In genomic region chr1:151497942-151498341, GRCm38 (mm10) we compare ENCODE assay signal across 13 mouse cellular contexts.
"Had no signal": no experiment of that assay in that cellular context is flagged by ENCODE, and none has a peak within 500 bp of the region (broad histone marks: within the 10 kb centered on the region; RNA-seq: fewer than 3 reads in every experiment).

No protein-coding gene starts in this region.

- H3K27me3 ChIP-seq: liver, embryonic 15.5 days had no signal

- H3K36me3 ChIP-seq: liver, embryonic 15.5 days; midbrain, embryonic 10.5 days had no signal

- ATAC-seq: lung, postnatal 0 days had no signal

- H3K27ac ChIP-seq: left cerebral cortex, adult 2 months; limb, embryonic 10.5 days; liver, embryonic 15.5 days; midbrain, embryonic 10.5 days; stomach, postnatal 0 days had no signal

- DNase-seq: kidney, postnatal 25 days; lung, adult 2 months; lung, postnatal 36 days; midbrain, embryonic 14.5 days; thymus, adult 18-20 months; thymus, postnatal 14 days had no signal

- H3K9me3 ChIP-seq: limb, embryonic 10.5 days; liver, embryonic 15.5 days; midbrain, embryonic 10.5 days had no signal

- H3K4me3 ChIP-seq: left cerebral cortex, adult 2 months; limb, embryonic 10.5 days; liver, embryonic 15.5 days had no signal

- H3K9ac ChIP-seq: liver, embryonic 15.5 days had no signal

- H3K4me2 ChIP-seq: liver, embryonic 11.5 days; liver, embryonic 15.5 days had no signal
